9 mouse cellular contexts compared by ENCODE assay signal in genomic region chr9:78022187-78022945, GRCm38 (mm10). TPM values are rescaled to one million over a fixed set of nuclear protein-coding genes. Genes with fewer than 3 reads are reported as not detected.
DNase-seq lines count a peak whose midpoint lies in the region; ATAC-seq and TF ChIP-seq lines count a peak whose summit lies in the region.
"Had no signal": no experiment of that assay in that cellular context is flagged by ENCODE, and none has a peak within 500 bp of the region (broad histone marks: within the 10 kb centered on the region; RNA-seq: fewer than 3 reads in every experiment).

No protein-coding gene starts in this region.

- no peak overlapping the region for H3K4me2 ChIP-seq in hindbrain, embryonic 16.5 days (ENCODE audit: low read length)
- H3K4me2 ChIP-seq in lung, embryonic 14.5 days = no peak overlapping the region
- H3K4me2 ChIP-seq: limb, embryonic 12.5 days had no signal

- H3K9ac ChIP-seq in hindbrain, embryonic 16.5 days (ENCODE audit: low read depth, low read length) = no peak overlapping the region
- H3K9ac ChIP-seq in lung, embryonic 14.5 days = no peak overlapping the region
- H3K9ac ChIP-seq: limb, embryonic 12.5 days had no signal

- no peak for TF ChIP-seq CTCF in lung, embryonic 14.5 days (IDR thresholded peaks at IDR 0.05; ENCODE audit: low read depth)

- H3K4me1 ChIP-seq in hindbrain, embryonic 10.5 days (replicated peaks) = peaks cover 27% of the 10 kb centered on the region
- no peaks in the 10 kb centered on the region for H3K4me1 ChIP-seq in hindbrain, embryonic 16.5 days (ENCODE audit: control insufficient read depth, insufficient read depth, low read depth, low read length)
- 0 out of 2 replicates have a peak, but pooled peaks cover 10% of the 10 kb centered on the region for H3K4me1 ChIP-seq in lung, embryonic 14.5 days (ENCODE audit: insufficient read depth)

- intact Hi-C loops in heart, postnatal 25 days (cut with DNase I) = loop anchor here (5.0 kb wide), 1 partner anchor 410 kb away; no protein-coding TSS in a partner anchor

- H3K4me3 ChIP-seq in hindbrain, embryonic 10.5 days = no peak overlapping the region
- H3K4me3 ChIP-seq in hindbrain, embryonic 16.5 days (ENCODE audit: low read length) = no peak overlapping the region
- no peak overlapping the region for H3K4me3 ChIP-seq in lung, embryonic 14.5 days (ENCODE audit: low read depth, low read length)
- H3K4me3 ChIP-seq: limb, embryonic 12.5 days had no signal

- no peak for ATAC-seq in hindbrain, embryonic 16.5 days
- ATAC-seq in lung, embryonic 14.5 days (ENCODE audit: insufficient read depth) = peak; percentile 36; the same call in 1 of the 2 replicates

- WGBS in hindbrain, embryonic 10.5 days = 79% methylated on average over 8 of the region's 8 CpGs
- 76% methylated on average over 8 of the region's 8 CpGs for WGBS in hindbrain, embryonic 16.5 days
- WGBS in lung, embryonic 14.5 days = 49% methylated on average over 8 of the region's 8 CpGs

- peak overlapping the region; percentile 62 for H3K27ac ChIP-seq in hindbrain, embryonic 10.5 days
- H3K27ac ChIP-seq in hindbrain, embryonic 16.5 days (ENCODE audit: low read depth, low read length) = no peak overlapping the region
- no peak overlapping the region for H3K27ac ChIP-seq in lung, embryonic 14.5 days (ENCODE audit: low read depth)
- H3K27ac ChIP-seq: limb, embryonic 12.5 days had no signal

- peaks cover 17% of the 10 kb centered on the region for H3K27me3 ChIP-seq in hindbrain, embryonic 10.5 days (ENCODE audit: insufficient read depth, poor library complexity, severe bottlenecking)
- H3K27me3 ChIP-seq in hindbrain, embryonic 16.5 days (replicated peaks; ENCODE audit: control insufficient read depth, insufficient read depth, low read length) = no peaks in the 10 kb centered on the region
- no peaks in the 10 kb centered on the region for H3K27me3 ChIP-seq in lung, embryonic 14.5 days (ENCODE audit: insufficient read depth, low read length)
- H3K27me3 ChIP-seq: limb, embryonic 12.5 days had no signal

- DNase-seq in hindbrain, embryonic 10.5 days (ENCODE audit: low spot score) = no peak
- peak; percentile 35 for DNase-seq in adipocyte (ENCODE audit: low spot score)
- DNase-seq in heart, postnatal 25 days (ENCODE audit: low spot score) = peak; percentile 31
- peak; percentile 9 for DNase-seq in lung, embryonic 14.5 days
- no peak for DNase-seq in thymus, postnatal 0 days (ENCODE audit: low spot score)
- DNase-seq in frontal cortex, postnatal 25 days (ENCODE audit: low spot score in 2 of 2) = no peak
- DNase-seq in frontal cortex, postnatal 10 days (ENCODE audit: low spot score in 2 of 2) = no peak

- no peaks in the 10 kb centered on the region for H3K36me3 ChIP-seq in hindbrain, embryonic 10.5 days
- no peaks in the 10 kb centered on the region for H3K36me3 ChIP-seq in hindbrain, embryonic 16.5 days (ENCODE audit: control insufficient read depth, insufficient read depth, low read length)
- H3K36me3 ChIP-seq in lung, embryonic 14.5 days (ENCODE audit: insufficient read depth) = no peaks in the 10 kb centered on the region
- H3K36me3 ChIP-seq: limb, embryonic 12.5 days had no signal

- no peaks in the 10 kb centered on the region for H3K9me3 ChIP-seq in hindbrain, embryonic 10.5 days
- H3K9me3 ChIP-seq in hindbrain, embryonic 16.5 days (ENCODE audit: control insufficient read depth, low read length) = no peaks in the 10 kb centered on the region
- no peaks in the 10 kb centered on the region for H3K9me3 ChIP-seq in lung, embryonic 14.5 days (ENCODE audit: low read depth, low read length)
- H3K9me3 ChIP-seq: limb, embryonic 12.5 days had no signal

RNA-seq across cellular contexts. Expression of gene Gcm1, which starts 29.4 kb away (rescaled TPM):
- 0.21 TPM in 1 of 2 replicates, not detected in the other for polyA plus RNA-seq in hindbrain, embryonic 10.5 days (2016; fragmentation: Nextera tagmentation; extraction: Ambion mirVana)
- not detected in 2 replicates for polyA plus RNA-seq in hindbrain, embryonic 16.5 days (2015; fragmentation: Nextera tagmentation; extraction: Ambion mirVana)
- total RNA-seq in heart, postnatal 25 days (2021) = not detected
- 0.38 and 0.47 TPM in 2 replicates for polyA plus RNA-seq in lung, embryonic 14.5 days (2014; fragmentation: Nextera tagmentation; extraction: Ambion mirVana)
- polyA plus RNA-seq in thymus, postnatal 0 days (2015; fragmentation: Nextera tagmentation; extraction: Ambion mirVana) = 0.13 and 0.25 TPM in 2 replicates
- polyA plus RNA-seq: limb, embryonic 12.5 days had no signal

Comparison
In these comparisons a context has a peak if more than half of its experiments do, and no peak if none do; other contexts are left out.
1. DNase-seq: peak in adipocyte (single experiment), heart, postnatal 25 days (single experiment) and lung, embryonic 14.5 days (single experiment); none in hindbrain, embryonic 10.5 days (single experiment), thymus, postnatal 0 days (single experiment), frontal cortex, postnatal 25 days (0 of 2) and frontal cortex, postnatal 10 days (0 of 2).